Mouse (Mus musculus): ENCODE measurements around the gene Cyp4a31.
"Not testable (repeated sequence)": the region's sequence is repeated elsewhere in the genome, so short reads cannot be mapped to it uniquely, and the experiment has no call there.

Gene Cyp4a31

DNA sequence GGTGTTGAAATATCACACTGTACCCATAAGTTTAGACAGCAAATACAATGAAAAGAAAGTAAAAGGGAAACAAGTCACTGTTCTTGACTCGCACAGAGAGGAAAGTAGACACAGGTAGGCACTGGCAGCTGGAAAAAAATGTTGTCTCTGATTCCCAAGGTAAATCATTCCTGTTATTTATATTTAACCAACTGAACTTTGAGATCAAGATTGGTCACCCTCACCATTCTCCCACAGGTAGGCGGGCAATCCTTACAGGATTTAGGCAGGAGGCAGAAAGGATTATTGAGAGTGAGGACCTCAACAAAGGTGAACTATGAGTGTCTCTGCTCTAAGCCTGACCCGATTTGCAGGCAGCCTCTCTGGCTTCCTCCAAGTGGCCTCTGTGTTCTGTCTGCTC lies at the start of gene Cyp4a31:
Gene Cyp4a31 (plus strand): TSS at position 249 of the 400 bp plus-strand sequence.
- DNase-seq (ENCODE audit: low spot score), result no peak

- DNase-seq (ENCODE audit: low spot score), result not testable (repeated sequence)
These were observed 49.5 kb upstream of the Cyp4a31 start for GRCm38 (mm10) chr4:115513964-115514363.

- DNase-seq (ENCODE audit: low spot score), result not testable (repeated sequence)
These were observed 45.4 kb upstream of the Cyp4a31 start, which contains the start of gene Cyp4a10 for GRCm38 (mm10) chr4:115518000-115518399. Gene Cyp4a10 (plus strand): TSS chr4:115518264.

GRCm38 (mm10) chr4:115519444-115519843 lies 44.0 kb upstream of the Cyp4a31 start:
- DNase-seq (ENCODE audit: low spot score), result no peak

DNA sequence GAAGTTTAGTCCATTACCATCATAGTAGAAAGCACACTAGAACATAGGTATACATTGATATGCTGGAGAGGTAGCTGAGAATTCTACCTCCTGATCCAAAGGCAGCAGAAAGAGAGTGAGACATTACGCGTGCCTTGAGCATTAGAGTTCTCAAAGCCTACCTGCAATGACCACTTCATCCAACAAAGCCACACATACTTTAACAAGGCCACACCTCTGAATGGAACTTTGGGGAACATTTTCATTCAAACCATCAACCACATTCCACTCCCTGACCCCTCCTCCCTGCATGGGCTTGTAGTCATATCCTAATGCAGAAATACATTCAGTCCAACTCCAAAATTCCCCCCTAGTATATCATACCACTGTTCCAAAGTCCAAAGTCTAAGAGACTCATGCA lies 41.7 kb upstream of the Cyp4a31 start:
- DNase-seq (ENCODE audit: low spot score), result no peak

DNA sequence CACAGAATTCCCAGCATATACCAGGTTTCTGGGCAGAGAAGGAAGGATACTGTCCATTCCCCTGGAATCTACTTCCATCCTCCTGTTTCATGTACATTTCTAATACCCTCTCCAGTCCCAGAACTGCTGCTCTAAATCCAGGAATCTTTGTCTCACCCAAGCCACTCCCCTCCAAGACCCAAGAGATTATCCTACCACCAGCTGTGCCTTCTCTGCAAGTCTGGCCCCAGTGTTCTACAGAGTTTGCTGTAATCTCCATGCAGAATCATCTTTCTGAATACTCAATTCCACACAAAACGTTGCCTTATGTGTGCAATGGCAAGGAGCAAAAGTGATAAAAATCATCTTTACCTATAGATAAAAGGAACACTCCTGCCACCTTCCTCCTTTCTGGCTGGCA lies 18.3 kb upstream of the Cyp4a31 start:
- DNase-seq (ENCODE audit: low spot score), result no peak

- no peak for DNase-seq (ENCODE audit: low spot score)
These were observed 17.2 kb upstream of the Cyp4a31 start for GRCm38 (mm10) chr4:115546141-115546828.

GRCm38 (mm10) chr4:115552726-115553125 lies 10.7 kb upstream of the Cyp4a31 start:
- DNase-seq (ENCODE audit: low spot score), result no peak

DNA sequence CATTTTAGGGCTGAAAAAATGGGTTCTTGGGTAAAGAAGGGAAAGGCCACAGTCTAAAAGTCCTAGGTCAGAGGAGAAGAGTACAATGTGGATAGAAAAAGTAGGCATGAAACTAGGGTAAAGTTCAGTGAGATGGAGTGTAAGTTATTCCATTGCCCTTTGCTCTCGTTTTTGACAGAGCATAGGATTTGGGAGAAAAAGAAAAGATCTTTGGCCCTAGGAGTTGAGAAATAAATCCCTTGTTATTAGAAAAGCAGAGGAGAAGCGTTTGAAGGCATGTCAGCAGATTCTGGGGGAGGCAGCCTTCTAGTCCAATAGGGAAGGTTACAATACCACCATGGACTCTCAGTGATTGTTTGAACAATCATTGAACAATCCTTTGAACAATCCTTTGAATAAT lies 7.9 kb upstream of the Cyp4a31 start:
- no peak for DNase-seq (ENCODE audit: low spot score)

DNA sequence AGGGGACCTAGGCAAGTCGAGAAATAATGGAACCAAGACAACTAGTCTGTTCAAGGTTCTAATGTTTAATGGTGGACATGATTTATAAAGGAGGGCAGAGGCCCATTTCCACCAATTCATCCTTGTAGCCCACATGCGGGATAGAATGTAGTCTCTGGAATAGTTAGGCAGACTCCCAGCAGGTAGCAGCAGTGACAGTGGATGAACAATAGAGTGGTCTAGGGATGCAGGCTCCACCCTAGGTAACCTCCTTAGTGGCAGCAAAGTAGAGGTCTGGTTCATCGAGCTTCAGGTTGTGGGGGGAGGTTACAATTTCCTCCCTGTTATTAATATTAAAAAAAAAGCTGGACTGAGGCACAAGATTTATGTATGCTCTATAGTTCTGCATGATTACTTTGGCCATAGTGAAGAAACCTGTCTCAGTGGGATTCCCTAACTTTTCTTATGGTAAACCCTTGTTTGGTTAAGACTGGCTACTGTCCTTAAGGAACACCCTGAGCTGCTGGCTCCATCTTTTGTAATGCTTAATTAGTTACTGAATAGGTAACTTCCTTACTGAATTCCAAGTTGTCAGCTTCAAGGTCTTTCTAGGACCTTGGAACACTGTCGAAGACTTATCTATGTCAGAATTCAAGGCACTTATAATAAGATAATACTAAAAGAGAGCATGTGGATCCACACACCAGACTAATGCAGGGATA lies 5.4 kb upstream of the Cyp4a31 start:
- no peak for DNase-seq (ENCODE audit: low spot score)

DNA sequence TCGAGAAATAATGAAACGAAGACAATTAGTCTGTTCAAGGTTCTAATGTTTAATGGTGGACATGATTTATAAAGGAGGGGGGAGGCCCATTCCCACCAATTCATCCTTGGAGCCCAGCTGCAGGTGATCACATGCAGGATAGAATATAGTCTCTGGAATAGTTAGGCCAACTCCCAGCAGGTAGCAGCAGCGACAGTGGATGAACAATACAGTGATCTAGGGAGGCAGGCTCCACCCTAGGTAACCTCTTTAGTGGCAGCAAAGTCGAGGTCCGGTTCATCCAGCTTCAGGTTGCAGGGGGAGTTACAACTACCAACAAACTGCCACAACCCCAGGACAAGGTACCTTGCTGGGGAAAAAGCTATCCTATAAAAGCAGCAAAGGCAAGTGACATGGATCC lies 2.2 kb upstream of the Cyp4a31 start:
- DNase-seq (ENCODE audit: low spot score), result not testable (repeated sequence)

DNA sequence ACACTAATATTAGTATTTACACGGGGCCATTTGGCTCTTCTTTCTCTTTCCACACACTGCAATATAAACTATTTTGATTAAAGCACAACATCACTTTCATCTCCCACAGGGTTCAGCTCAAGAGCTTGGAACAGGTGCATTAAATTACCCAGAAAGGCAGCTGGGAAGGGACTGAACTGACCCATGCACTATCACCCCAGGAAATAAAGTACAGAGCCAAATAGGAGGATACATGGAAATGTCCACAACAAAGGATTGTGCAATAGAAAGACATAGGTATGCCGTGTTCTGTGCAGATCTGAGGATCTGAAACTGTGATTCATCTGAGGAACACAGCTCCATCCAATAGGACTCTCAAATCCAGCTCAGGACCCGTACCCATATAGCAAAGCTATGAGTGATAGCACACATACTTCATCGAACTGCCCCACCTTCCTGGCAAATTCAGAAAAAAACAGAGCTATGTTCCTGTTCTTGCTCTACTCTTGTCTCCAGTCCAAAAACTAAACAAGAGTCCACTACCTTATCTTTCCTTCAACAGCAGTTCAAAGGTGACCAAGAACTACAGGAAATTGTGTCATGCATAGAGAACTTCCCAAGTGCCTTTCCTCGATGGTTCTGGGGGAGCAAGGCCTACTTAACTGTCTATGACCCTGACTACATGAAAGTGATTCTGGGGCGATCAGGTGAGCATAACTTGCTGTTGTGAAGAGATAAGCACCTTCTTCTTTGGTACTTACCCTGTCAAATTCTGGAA lies 1.2 kb downstream of the Cyp4a31 start:
- not testable (repeated sequence) for DNase-seq (ENCODE audit: low spot score)

GRCm38 (mm10) chr4:115575255-115575654 lies 11.8 kb downstream of the Cyp4a31 start:
- DNase-seq (ENCODE audit: low spot score), result no peak

- no peak for DNase-seq (ENCODE audit: low spot score)
These were observed 12.3 kb downstream of the Cyp4a31 start for GRCm38 (mm10) chr4:115575776-115576175.

GRCm38 (mm10) chr4:115583036-115583435 lies 19.6 kb downstream of the Cyp4a31 start:
- DNase-seq (ENCODE audit: low spot score), result no peak

- DNase-seq (ENCODE audit: low spot score), result no peak
These were observed 32.9 kb downstream of the Cyp4a31 start for GRCm38 (mm10) chr4:115596357-115596756.

GRCm38 (mm10) chr4:115596824-115597336 lies 33.4 kb downstream of the Cyp4a31 start:
- no peak for DNase-seq (ENCODE audit: low spot score)

DNA sequence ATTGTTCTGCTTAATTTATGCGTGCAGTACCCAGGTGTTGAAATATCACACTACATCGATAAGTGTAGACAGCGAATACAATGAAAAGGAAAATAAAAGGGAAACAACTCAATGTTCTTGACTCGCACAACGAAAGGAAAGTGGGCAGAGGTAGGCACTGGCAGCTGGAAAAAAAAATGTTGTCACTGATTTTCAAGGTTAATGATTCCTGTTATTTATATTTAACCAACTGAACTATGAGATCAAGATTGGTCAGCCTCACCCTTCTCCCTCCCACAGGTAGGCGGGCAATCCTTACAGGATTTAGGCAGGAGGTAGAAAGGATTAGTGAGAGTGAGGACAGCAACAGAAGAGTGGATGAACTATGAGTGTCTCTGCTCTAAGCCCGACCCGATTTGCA lies 37.2 kb downstream of the Cyp4a31 start, which contains the start of gene Cyp4a32:
Gene Cyp4a32 (plus strand): TSS at position 359 of the 400 bp plus-strand sequence.
- DNase-seq (ENCODE audit: low spot score), result not testable (repeated sequence)

GRCm38 (mm10) chr4:115614005-115614404 lies 50.6 kb downstream of the Cyp4a31 start:
- DNase-seq (ENCODE audit: low spot score), result no peak

- DNase-seq (ENCODE audit: low spot score), result not testable (repeated sequence)
These were observed 62.1 kb downstream of the Cyp4a31 start for GRCm38 (mm10) chr4:115625560-115625959.

All from yolk sac, embryonic 10.5 days (tissue).